Mouse (Mus musculus) spleen, adult 12 weeks (tissue): ENCODE data around the gene Ruvbl2.
"Not testable (repeated sequence)": the region's sequence is repeated elsewhere in the genome, so short reads cannot be mapped to it uniquely, and the experiment has no call there.

Experiments
- DNase-seq: peaks from one replicate; pipeline ENCODE4 v3.0.0; 2022; ENCODE audit warnings: low spot score

Gene Ruvbl2

DNA sequence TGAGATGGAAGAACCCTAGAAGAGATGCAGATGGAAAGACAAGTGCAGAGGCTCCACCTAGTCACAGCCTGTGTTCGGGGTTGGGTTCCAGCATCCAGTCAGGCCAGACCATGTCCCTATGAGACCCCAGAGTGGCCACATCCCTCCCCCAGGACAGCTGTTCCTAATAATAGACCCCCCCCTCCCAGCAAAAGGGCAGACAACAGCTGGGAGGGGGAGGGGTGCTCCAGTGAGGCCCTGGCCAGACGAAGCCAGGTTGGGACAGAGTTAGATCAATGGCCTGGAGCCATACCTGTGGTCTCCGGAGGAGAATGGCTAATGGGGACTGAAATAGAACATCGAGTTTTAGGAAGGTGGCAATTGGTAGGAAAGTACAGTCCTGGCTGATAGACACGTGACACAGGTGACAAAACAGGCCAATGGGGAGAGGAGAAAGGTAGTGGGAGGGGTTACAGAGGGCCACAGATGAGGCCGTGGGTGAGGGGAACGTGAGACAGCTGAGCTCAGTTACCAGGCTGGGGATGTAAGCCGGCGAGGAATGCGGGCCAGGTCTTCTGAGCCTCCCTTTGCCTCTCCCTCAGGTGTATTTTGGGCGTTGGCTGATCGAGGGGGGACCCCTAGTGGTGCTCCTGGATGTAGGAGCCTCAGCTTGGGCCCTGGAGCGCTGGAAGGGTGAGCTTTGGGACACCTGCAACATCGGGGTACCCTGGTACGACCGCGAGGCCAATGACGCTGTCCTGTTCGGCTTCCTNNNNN lies at the start of gene Ruvbl2:
TSS of gene Ruvbl2 (minus strand) at position 576 of the 756 bp plus-strand sequence.
- no peak for DNase-seq

DNA sequence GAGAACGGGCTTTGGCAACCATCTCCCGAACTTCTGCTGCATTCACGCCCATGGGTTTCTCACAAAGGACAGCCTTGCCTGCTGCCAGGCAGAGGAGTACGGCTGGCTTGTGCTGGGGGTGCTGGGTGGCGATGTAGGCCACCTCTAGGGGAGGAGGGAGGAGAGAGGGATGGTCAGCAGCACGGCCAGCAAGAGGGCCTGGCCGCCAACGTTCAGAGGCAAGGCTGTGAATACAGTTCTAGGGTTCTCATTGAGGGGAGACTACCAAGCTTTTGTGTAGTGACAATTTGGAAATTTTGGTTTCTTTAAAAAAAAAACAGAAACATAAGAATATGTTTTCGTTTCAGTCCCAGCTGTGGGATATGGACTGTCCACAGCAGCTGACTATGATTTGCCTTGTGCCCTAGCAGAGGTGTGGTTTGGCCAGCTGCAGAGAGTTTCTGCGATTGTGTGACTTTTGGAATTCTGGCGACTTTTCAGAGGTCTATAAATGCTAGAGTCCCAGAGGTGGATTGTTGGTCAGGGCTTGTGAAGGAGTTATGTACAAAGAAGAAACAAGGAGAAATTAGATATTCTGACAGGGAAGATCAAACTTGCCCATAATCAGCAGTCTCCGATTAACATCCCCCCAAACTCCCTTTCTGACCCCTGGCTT lies 49.0 kb upstream of the Ruvbl2 start, which contains the start of gene Gm45808:
TSS of gene Gm45808 (minus strand) at position 51 of the 655 bp plus-strand sequence.
- DNase-seq: no peak

- no peak for DNase-seq
Measured at GRCm38 (mm10) chr7:45486158-45486557, 48.3 kb upstream of the Ruvbl2 start.

GRCm38 (mm10) chr7:45484985-45485384 lies 47.1 kb upstream of the Ruvbl2 start:
- DNase-seq: not testable (repeated sequence)

- DNase-seq: no peak
Measured at GRCm38 (mm10) chr7:45482166-45482565, 44.3 kb upstream of the Ruvbl2 start.

- no peak for DNase-seq
Measured at GRCm38 (mm10) chr7:45481374-45481927, 43.6 kb upstream of the Ruvbl2 start, which contains the start of gene Tulp2. Gene Tulp2 (plus strand): TSS chr7:45481877.

- DNase-seq: not testable (repeated sequence)
Measured at GRCm38 (mm10) chr7:45480310-45480709, 42.4 kb upstream of the Ruvbl2 start.

GRCm38 (mm10) chr7:45478774-45479173 lies 40.9 kb upstream of the Ruvbl2 start:
- no peak for DNase-seq

DNA sequence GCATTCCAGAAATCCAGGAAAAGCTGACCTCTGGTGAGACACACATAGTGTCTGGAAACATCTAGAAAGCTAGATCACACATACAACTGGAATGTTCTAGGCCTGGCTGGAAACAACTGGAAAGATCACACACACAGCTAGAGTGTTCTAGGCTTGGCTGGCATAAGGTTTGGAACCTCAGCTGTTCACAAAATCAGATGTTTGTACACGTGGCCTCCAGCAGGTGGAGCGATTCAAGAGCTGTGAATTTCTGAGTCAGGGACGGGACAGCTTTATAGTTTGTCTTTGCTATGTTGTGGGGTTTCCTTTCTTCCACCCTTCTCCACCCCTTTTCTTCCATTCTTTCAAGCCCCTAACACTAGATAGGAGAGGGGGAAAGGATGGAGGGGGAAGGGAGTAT lies 39.1 kb upstream of the Ruvbl2 start:
- DNase-seq: no peak

DNA sequence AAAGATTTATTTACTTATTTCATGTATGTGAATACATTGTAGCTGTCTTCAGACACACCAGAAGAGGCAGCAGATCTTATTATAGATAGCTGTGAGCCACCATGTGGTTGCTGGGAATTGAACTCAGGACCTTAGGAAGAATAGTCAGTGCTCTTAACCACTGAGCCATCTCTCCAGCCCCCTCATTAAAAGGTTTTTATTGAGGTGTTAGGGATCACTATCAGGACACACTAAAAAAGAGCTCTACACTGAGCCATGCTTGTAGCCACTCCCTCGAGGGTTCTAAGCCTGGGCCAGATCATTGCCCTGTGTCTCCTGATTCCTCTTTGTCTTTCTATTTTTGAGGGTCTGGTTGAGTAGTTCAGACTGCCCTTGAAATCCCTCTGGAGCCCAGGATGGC lies 38.6 kb upstream of the Ruvbl2 start:
- DNase-seq: no peak

- no peak for DNase-seq
Measured at GRCm38 (mm10) chr7:45475291-45475969, 37.5 kb upstream of the Ruvbl2 start.

GRCm38 (mm10) chr7:45470869-45471268 lies 33.0 kb upstream of the Ruvbl2 start:
- peak; percentile 62 for DNase-seq

- DNase-seq: no peak
Measured at GRCm38 (mm10) chr7:45467090-45467670, 29.3 kb upstream of the Ruvbl2 start.

DNA sequence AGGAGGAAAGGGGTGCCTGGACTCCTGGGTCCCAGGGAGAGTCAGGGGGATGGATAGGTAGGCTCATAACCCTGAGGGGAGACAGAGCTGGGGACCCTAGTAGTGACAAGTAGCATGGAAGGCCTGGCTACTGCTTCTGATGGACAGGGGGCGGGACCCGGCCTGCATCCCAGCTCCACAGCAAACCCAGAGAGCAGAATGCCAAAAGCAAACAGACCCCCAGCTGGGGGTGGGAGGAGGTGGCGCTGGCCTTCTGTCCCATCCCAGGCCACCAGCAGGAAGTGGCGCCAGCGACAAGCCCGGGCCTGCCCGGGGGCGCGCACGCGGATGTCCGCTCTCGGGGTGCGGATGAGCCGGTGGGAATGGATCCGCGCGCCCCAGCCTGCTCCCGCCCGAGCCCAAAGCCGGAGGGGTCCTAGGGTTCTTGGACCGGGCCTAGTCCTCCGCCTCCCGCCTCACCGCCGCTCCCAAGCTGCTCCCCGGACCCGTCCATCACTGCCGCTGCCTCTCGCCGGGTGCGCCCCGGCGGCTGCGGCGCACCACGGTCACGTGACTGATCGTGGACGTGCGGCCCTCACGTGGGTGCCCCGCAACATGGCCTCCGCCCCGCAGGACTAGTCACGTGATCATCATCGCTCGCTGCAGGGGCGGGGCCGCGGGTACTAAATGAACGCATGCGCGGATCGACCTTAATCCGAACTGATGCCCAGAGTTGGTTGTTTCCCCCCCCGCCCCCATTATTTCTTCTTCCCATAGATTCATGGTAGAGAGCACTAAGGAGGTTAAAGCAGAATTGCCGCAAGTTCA lies 28.6 kb upstream of the Ruvbl2 start, which contains the start of gene Bax:
TSS of gene Bax (minus strand) at position 616 of the 807 bp plus-strand sequence.
- peak; percentile 90 for DNase-seq

DNA sequence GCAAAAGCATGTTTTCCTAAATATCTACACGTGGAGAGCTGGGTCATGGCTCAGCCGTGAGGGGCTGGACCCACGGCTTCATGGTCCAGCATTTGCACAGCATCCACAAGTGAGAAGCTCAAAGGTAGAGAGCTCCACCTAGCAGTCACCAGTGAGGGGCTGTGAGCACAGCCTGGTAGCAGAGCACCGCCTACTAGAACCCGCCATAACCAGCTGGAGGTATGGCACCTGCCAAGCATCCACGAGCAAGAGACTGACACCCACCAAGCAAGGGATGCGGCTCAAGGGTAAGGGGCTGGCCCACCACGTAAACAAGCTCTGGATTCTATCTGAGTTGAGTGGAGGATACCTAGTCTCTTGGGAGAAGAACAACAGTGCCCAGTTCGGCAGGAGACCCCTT lies 27.7 kb upstream of the Ruvbl2 start:
- DNase-seq: no peak

DNA sequence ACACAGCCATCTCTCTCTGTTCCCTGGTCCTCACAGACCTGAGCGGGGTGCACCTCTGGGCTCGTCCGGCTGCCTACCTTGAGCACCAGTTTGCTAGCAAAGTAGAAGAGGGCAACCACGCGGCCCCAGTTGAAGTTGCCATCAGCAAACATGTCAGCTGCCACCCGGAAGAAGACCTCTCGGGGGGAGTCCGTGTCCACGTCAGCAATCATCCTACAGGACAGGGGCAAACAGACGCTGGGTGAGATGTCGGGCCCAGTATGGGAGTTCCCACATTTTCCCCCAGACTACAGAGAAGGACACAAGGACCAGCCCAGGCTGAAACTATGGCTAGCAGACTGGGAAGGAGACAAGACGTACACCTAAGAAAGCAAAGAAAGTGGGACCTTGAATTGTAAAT lies 27.2 kb upstream of the Ruvbl2 start:
- DNase-seq: no peak

GRCm38 (mm10) chr7:45463987-45464778 lies 26.3 kb upstream of the Ruvbl2 start:
- no peak for DNase-seq

- DNase-seq: not testable (repeated sequence)
Measured at GRCm38 (mm10) chr7:45462868-45463267, 25.0 kb upstream of the Ruvbl2 start.

- DNase-seq: no peak
Measured at GRCm38 (mm10) chr7:45462325-45462724, 24.4 kb upstream of the Ruvbl2 start.

- no peak for DNase-seq
Measured at GRCm38 (mm10) chr7:45461781-45462180, 23.9 kb upstream of the Ruvbl2 start.
